In genomic region chr7:81125215-81126175, GRCm38 (mm10) we compare ENCODE assay signal across 13 mouse cellular contexts. TPM values are rescaled to one million over a fixed set of nuclear protein-coding genes. Genes with fewer than 3 reads are reported as not detected.
A peak's percentile ranks its signal among the peaks of the same experiment; 100 is the strongest.
DNase-seq lines count a peak whose midpoint lies in the region; ATAC-seq lines count a peak whose summit lies in the region.
"Had no signal": no experiment of that assay in that cellular context is flagged by ENCODE, and none has a peak within 500 bp of the region (broad histone marks: within the 10 kb centered on the region; RNA-seq: fewer than 3 reads in every experiment).

No protein-coding gene starts in this region.

- H3K36me3 ChIP-seq in heart, embryonic 12.5 days = no peaks in the 10 kb centered on the region
- H3K36me3 ChIP-seq in hindbrain, embryonic 12.5 days = no peaks in the 10 kb centered on the region
- no peaks in the 10 kb centered on the region for H3K36me3 ChIP-seq in liver, embryonic 15.5 days (replicated peaks)
- H3K36me3 ChIP-seq: embryonic facial prominence, embryonic 13.5 days; neural tube, embryonic 12.5 days had no signal

- no peaks in the 10 kb centered on the region for H3K27me3 ChIP-seq in heart, embryonic 12.5 days (replicated peaks)
- no peaks in the 10 kb centered on the region for H3K27me3 ChIP-seq in hindbrain, embryonic 12.5 days
- no peaks in the 10 kb centered on the region for H3K27me3 ChIP-seq in liver, embryonic 15.5 days
- H3K27me3 ChIP-seq: embryonic facial prominence, embryonic 13.5 days; neural tube, embryonic 12.5 days had no signal

- H3K9me3 ChIP-seq in heart, embryonic 12.5 days (replicated peaks) = peaks cover 9% of the 10 kb centered on the region; the same call in 1 of the 2 replicates
- H3K9me3 ChIP-seq in hindbrain, embryonic 12.5 days (replicated peaks) = 0 out of 2 replicates have a peak, but pooled peaks cover 4% of the 10 kb centered on the region
- H3K9me3 ChIP-seq in liver, embryonic 15.5 days (replicated peaks) = no peaks in the 10 kb centered on the region
- H3K9me3 ChIP-seq: neural tube, embryonic 12.5 days had no signal

- DNase-seq in heart, postnatal 10 days = no peak
- no peak for DNase-seq in gastrocnemius, postnatal 14 days
- DNase-seq in left cerebral cortex, adult 9 months (ENCODE audit: low spot score in 2 of 2) = no peak
- DNase-seq: kidney, adult 18-20 months; thymus, postnatal 25 days had no signal

- H3K27ac ChIP-seq in heart, embryonic 12.5 days (ENCODE audit: poor library complexity, severe bottlenecking) = peak overlapping the region; percentile 30; the same call in 1 of the 2 replicates
- H3K27ac ChIP-seq in hindbrain, embryonic 12.5 days = no peak overlapping the region
- H3K27ac ChIP-seq in liver, embryonic 15.5 days (replicated peaks) = peak overlapping the region; percentile 71
- H3K27ac ChIP-seq: embryonic facial prominence, embryonic 13.5 days; left cerebral cortex, adult 2 months; neural tube, embryonic 12.5 days had no signal

- H3K4me2 ChIP-seq in heart, embryonic 12.5 days = peak overlapping the region; percentile 33; the same call in 1 of the 2 replicates
- H3K4me2 ChIP-seq in hindbrain, embryonic 12.5 days (replicated peaks) = no peak overlapping the region
- peak overlapping the region; percentile 60 for H3K4me2 ChIP-seq in liver, embryonic 15.5 days
- H3K4me2 ChIP-seq: embryonic facial prominence, embryonic 13.5 days; neural tube, embryonic 12.5 days had no signal

- intact Hi-C loops in heart, postnatal 10 days (cut with DNase I) = no loop called here
- intact Hi-C loops in gastrocnemius, postnatal 14 days (cut with DNase I; ENCODE audit: low total_unique reads) = no loop called here

- H3K4me1 ChIP-seq in heart, embryonic 12.5 days (replicated peaks) = peaks cover 22% of the 10 kb centered on the region
- peaks cover 16% of the 10 kb centered on the region for H3K4me1 ChIP-seq in hindbrain, embryonic 12.5 days
- H3K4me1 ChIP-seq in liver, embryonic 15.5 days (replicated peaks) = peaks cover 44% of the 10 kb centered on the region
- H3K4me1 ChIP-seq: neural tube, embryonic 12.5 days had no signal

- 68% methylated on average over 10 of the region's 10 CpGs for WGBS in heart, embryonic 12.5 days
- WGBS in hindbrain, embryonic 12.5 days = 64% methylated on average over 10 of the region's 10 CpGs
- WGBS in liver, embryonic 15.5 days (ENCODE audit: insufficient replicate concordance) = 64% methylated on average over 10 of the region's 10 CpGs

- ATAC-seq in heart, embryonic 12.5 days (ENCODE audit: insufficient number of reproducible peaks, low FRiP score) = no peak
- ATAC-seq in erythroblast, adult 5-6 weeks (replicated peaks; ENCODE audit: low FRiP score, poor library complexity, severe bottlenecking) = peak; percentile 57
- ATAC-seq in hindbrain, embryonic 12.5 days (ENCODE audit: low FRiP score) = 0 out of 2 replicates have a peak, but pooled peaks have one; percentile 38
- ATAC-seq in liver, embryonic 15.5 days (ENCODE audit: insufficient read depth) = no peak
- ATAC-seq in granulocyte monocyte progenitor cell, adult 5-6 weeks (replicated peaks; ENCODE audit: poor library complexity, severe bottlenecking) = no peak

- H3K4me3 ChIP-seq in heart, embryonic 12.5 days = no peak overlapping the region
- no peak overlapping the region for H3K4me3 ChIP-seq in hindbrain, embryonic 12.5 days
- H3K4me3 ChIP-seq in liver, embryonic 15.5 days (replicated peaks) = peak overlapping the region; percentile 20; the same call in 1 of the 2 replicates
- H3K4me3 ChIP-seq: embryonic facial prominence, embryonic 13.5 days; left cerebral cortex, adult 2 months; neural tube, embryonic 12.5 days had no signal

- H3K9ac ChIP-seq in heart, embryonic 12.5 days = no peak overlapping the region
- no peak overlapping the region for H3K9ac ChIP-seq in hindbrain, embryonic 12.5 days
- 0 out of 2 replicates have a peak overlapping the region, but pooled peaks have one; percentile 1 for H3K9ac ChIP-seq in liver, embryonic 15.5 days
- H3K9ac ChIP-seq: embryonic facial prominence, embryonic 13.5 days; neural tube, embryonic 12.5 days had no signal

RNA-seq across cellular contexts. Expression of gene Slc28a1, which starts 10.9 kb away (rescaled TPM):
- polyA plus RNA-seq in heart, embryonic 12.5 days (2016; fragmentation: Nextera tagmentation; extraction: Ambion mirVana) = 0.14 and 0.26 TPM in 2 replicates
- total RNA-seq in heart, postnatal 10 days (2021) = under 1 TPM; 0.20 to 0.53 TPM
- 0.84 TPM in 1 of 2 replicates, not detected in the other for total RNA-seq in erythroblast, adult 5-6 weeks (2015; ENCODE audit: low replicate concordance)
- 0.26 TPM in 1 of 2 replicates, not detected in the other for total RNA-seq in erythroblast, adult 5-6 weeks (2017; ENCODE audit: low replicate concordance)
- polyA plus RNA-seq in hindbrain, embryonic 12.5 days (2016; fragmentation: Nextera tagmentation; extraction: Ambion mirVana) = not detected in 2 replicates
- 1.0 and 1.1 TPM in 2 replicates for polyA plus RNA-seq in liver, embryonic 15.5 days (2015; fragmentation: Nextera tagmentation; extraction: Ambion mirVana)
- not detected in 2 replicates for total RNA-seq in granulocyte monocyte progenitor cell, adult 5-6 weeks (2014; fragmentation: Nextera tagmentation)
- not detected in 2 replicates for total RNA-seq in granulocyte monocyte progenitor cell, adult 5-6 weeks (2017)
- under 1 TPM; 0.43 to 0.66 TPM for total RNA-seq in gastrocnemius, postnatal 14 days (2021)
- polyA plus RNA-seq: embryonic facial prominence, embryonic 13.5 days; neural tube, embryonic 12.5 days had no signal

Comparison
In these comparisons a context has a peak if more than half of its experiments do, and no peak if none do; other contexts are left out.
1. ATAC-seq: peak in erythroblast, adult 5-6 weeks (single experiment) and hindbrain, embryonic 12.5 days (single experiment); none in heart, embryonic 12.5 days (single experiment), liver, embryonic 15.5 days (single experiment) and granulocyte monocyte progenitor cell, adult 5-6 weeks (single experiment).